Mouse (Mus musculus) cerebellum, adult 8-10 months (tissue): Measurements from ENCODE around the gene Gramd2.
"Not testable (repeated sequence)": the region's sequence is repeated elsewhere in the genome, so short reads cannot be mapped to it uniquely, and the experiment has no call there.

Experiments used
- DNase-seq: peaks from one replicate; pipeline ENCODE4 v3.0.0; 2022

The Gramd2 gene

GRCm38 (mm10) chr9:59723791-59724442 is 44.0 kb downstream of the Gramd2 start:
- DNase-seq, result peak; percentile 23

DNA sequence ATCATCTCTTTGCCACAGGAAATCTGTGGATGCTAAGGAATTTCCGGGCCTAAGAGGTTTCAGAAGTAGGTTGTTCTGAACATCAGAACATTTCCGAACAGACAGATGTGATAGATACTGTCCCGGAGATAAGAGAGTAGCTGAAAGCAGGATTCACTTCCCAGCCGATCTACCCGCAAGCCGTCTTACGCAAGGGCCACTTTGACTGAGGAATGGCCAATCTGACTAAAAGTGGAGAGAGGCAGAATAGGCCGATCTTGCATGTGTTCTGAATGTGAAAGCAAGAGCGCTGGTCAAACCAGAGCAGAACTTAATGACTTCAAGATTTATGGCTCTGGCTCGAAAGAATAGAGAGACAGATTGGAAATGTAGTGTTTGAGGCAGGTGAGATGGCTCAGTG is 45.6 kb downstream of the Gramd2 start:
- DNase-seq, result no peak

DNA sequence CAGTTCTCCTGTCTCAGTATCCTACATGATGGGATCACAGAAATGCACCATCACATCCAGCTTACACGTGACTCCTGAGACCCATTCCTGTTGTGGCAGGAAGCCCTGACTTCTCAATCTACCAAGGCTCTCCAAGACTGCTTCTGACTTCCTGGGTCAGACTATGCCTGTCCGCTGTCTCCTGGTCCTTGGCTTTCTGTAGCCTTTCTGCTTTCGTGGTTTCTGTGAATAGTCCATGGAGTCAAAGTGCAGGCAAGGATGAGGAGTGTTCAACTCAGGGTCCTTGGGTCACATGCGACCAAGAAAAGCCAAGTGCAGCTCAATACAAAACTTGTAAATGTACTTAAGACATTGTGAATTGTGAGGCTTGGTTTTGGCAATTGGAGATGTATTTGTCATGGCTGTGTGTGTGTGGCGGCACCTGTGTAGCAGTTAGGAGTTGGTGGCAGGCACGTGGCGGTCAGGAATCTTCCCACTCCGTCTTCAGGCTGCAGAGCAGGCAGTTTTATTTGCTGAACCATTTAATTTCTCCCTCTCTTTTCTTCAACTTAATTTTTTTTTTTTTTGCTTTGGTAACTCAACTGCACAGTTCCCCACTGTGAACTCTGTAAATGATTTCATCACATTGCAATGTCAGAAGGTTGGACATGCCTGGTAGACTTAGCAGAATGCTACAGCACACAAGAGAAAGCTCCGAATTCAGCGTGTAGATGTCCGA is 47.8 kb downstream of the Gramd2 start:
- no peak for DNase-seq

DNA sequence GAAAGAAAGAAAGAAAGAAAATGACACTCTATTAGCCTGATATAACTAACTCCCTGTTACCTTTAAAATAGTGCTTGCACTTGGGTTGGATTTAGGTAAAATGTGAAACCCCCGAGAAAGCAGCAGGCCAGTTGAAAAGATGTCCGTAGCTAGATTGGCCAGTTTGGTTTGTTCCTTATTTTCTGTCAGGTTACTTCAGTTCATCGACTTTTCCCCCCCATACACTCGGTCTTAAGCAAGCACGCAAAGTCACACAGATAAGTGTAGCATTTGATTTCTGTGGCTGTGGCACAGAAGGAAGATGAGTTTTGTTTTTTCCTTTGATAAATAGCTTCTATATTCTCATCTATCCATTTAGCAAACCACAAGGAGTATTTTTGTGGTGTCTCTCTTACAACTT is 51.2 kb downstream of the Gramd2 start:
- DNase-seq, result no peak

DNA sequence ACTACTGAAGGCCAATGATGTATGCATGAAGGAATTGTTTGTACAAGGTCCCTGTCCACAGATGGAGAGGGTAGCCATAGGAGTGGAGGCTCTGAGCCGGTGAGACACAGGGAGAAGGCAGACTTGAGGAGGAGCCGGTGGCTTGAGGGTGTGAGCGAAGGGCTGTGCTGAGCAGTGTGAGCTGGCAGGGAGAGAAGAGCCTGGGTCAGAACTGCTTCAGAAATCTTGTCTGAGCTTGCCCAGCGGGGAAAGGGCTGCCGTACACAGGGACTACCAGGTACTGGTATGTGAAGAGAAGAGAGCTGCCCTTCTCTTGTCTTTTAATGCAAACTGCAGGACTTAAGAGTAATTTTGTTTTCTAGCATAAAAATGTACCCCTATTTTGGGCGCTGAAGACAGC is 53.1 kb downstream of the Gramd2 start:
- DNase-seq, result no peak

DNA sequence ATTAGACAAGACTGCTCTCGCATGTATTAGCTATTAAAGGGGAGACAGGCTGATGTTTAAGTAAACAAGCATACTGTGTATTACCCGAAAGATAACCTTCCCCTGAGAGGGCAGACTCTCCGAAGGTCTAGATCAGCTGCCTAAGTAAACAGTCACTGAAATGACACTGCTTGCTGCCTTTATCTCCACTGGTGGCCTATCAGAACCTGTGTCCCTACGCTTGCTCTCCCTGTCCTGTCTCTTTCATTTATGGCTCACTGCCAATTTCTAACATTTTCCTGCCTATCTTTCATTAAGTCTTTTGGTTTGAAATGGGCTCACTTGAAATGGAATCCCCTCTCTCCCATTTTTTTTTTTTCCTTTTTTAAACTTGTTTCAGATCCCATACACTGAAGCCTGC is 55.5 kb downstream of the Gramd2 start:
- DNase-seq, result no peak

- DNase-seq, result no peak
Observed at GRCm38 (mm10) chr9:59740593-59740992, 60.6 kb downstream of the Gramd2 start.

DNA sequence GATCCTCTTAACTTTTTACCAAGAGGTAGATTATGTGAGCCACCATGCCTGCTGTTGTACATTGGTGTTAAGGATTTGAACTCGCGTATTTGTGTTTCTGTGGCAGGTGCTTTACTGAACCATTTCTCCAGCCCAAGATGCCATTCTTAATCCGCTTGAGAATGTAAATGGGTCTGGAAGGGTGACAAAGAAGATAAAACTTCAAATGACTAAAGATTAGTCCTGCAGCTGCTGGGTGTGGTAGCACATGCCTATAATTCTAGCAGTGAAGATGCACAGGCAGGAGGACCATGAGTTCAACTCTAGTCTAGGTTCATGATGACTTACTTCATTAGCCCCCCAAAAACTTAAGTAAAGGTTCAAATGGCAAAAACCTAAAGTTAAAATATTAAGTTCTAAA is 64.0 kb downstream of the Gramd2 start:
- no peak for DNase-seq

DNA sequence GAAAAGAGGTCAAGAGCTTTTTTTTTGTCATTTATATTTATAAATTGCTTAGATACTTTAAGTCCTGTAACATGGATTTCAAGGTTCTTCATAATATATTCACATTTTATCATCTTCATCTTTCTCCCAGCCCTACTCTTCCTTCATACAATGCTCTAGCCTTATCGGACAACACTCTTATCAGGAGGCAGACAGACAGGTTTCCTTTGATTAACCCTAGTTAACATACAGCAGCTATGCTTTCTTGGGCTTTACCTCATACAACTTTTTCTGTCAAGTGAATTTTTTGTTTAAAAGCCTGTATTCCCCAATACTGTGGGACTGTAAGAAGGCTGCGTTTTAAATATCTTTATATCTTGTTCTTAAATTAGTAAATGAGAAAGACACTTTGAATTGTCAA is 68.4 kb downstream of the Gramd2 start:
- DNase-seq, result no peak

DNA sequence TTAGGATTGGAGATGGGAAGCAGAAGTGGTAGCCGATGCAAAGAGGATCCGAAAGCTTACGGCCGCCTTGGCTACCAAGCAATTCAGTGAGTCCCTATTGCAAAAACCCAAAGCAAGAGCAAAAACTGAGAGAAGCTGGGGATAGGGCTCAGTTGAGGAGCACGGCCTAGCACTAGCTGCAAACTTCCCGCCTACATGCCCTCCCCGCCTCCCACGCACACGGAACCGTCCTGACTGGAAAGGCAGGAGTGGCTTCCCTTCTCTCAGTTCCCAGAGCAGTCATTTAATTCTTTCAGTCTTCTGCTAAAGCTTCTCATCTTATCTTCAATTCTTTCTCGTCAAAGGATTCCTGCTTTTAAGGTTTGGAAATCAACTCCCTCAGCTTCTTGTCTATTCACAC is 69.0 kb downstream of the Gramd2 start:
- peak; percentile 9 for DNase-seq

DNA sequence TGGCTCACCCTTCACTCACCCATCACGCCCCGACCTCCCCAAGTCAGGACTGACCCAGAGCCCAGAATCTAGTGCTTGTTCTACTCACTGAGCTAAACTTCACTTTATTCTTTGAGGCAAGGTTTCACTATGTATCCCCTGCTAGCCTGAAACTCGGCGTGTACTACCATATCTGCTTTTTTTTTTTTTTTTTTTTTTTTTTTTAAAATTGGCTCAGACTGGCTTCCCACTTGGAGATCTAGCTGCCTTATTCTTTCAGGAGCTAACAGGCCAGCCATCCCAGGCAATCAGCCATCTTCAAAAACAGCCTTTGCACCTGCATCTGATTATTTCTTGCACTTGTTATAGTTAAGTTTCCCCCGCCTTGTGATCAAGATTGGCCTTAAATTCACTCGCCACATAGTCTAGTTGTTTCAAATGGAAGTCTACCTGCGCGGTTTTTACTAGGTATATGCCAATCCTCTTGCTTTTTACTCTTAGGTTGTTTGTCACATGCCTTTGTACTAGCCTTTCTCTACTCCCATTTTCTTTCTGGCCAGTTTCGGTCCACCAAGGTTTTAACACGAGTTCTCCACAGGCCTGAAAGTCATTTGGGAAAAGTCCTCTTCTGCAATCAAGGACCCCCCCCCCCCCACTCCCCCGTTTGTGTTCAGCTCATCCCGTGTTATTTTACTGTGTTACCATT is 69.8 kb downstream of the Gramd2 start:
- DNase-seq, result peak; percentile 13

DNA sequence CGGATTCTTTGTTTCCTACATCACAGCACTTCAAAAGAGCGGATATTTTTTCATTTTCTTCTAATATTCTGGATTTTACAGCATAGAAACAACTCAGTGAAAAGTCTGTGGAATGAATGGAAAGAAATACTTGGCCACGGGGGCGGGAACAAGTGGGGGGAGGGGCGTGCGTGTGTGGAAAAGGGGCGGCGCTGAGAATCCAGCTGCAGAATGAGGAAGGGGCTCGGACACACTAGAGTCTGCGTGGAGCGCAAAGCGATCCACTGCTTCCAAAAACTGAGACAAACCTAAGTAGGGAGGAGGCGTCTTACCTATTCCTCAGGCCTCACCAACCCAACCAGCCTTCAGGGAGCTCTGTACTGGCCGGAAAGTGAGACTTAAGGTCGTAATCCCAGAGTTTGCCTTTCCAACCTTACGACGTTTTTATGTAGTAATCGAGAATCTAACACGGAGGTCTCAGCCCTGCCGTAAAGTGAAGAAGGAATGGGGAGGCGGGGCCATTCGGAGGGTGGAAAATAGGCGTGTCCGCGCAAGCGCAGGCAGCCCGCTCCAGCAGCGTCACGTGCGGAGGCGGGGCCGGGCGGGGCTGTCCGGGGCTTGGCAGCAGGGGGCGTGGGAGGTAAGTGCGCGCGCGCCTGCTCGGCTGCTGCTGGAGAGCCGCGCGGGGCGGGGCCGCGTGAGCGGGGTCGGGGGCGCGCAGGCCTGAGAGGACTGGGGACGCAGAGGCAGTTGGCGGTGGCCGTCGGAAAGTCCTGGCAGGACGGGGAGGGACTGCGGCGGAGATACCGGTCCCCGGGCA is 70.5 kb downstream of the Gramd2 start, which contains the start of the genes Senp8 and Myo9a:
Senp8 (minus strand) TSS at position 444 of the 799 bp plus-strand sequence.
Myo9a (plus strand) TSS at position 630 of the 799 bp plus-strand sequence.
- peak; percentile 100 for DNase-seq

- DNase-seq, result no peak
Observed at GRCm38 (mm10) chr9:59751066-59751581, 71.2 kb downstream of the Gramd2 start.

DNA sequence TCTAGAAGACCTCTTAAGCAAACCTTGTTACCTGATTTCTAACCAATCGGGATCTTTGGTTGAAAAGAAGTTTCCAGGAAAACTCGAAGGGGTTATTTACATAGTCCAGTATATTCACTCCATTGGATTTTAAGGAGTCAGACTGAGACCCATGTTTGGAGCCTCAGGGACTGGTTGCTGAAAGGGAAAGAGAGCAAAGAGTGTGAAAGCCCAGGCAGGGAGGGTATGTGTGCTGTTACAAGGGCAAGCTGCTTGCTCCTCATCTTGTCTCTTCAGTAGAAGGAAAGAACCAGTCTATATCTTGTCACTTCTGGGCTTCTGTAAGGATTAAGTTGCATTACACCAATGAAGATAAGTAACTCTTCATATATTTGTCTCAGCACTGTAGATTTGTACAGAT is 72.0 kb downstream of the Gramd2 start:
- peak; percentile 14 for DNase-seq

GRCm38 (mm10) chr9:59755199-59755598 is 75.3 kb downstream of the Gramd2 start:
- DNase-seq, result no peak

- DNase-seq, result not testable (repeated sequence)
Observed at GRCm38 (mm10) chr9:59757016-59757415, 77.1 kb downstream of the Gramd2 start.

GRCm38 (mm10) chr9:59760515-59760914 is 80.6 kb downstream of the Gramd2 start:
- no peak for DNase-seq

GRCm38 (mm10) chr9:59766966-59767461 is 87.1 kb downstream of the Gramd2 start:
- not testable (repeated sequence) for DNase-seq
